Mouse (Mus musculus): ENCODE measurements around the gene Amdhd2. TPM values are rescaled to one million over a fixed set of nuclear protein-coding genes. Genes with fewer than 3 reads are reported as not detected.

Gene Amdhd2
- polyA plus RNA-seq, 1 experiment: 187 TPM

GRCm38 (mm10) chr17:24108896-24109295 is 54.7 kb downstream of the Amdhd2 start:
- Histone ChIP-seq H3K36me3 (ENCODE audit: control insufficient read depth, insufficient read depth, low read length) (peaks cover 41% of the 10 kb centered on the region), H3K27me3 (ENCODE audit: control insufficient read depth, insufficient read depth, low read length) (no peaks in the 10 kb centered on the region), H3K27ac (ENCODE audit: insufficient read depth, low read depth, low read length) (no peak overlapping the region), H3K4me1 (ENCODE audit: control insufficient read depth, insufficient read depth, insufficient read length, low read length) (no peaks in the 10 kb centered on the region; the same call in 1 of the 2 replicates), H3K4me3 (ENCODE audit: low read depth, low read length) (no peak overlapping the region)
- WGBS: 75% methylated on average over 1 of the region's 1 CpGs
- no peak for TF ChIP-seq CTCF (IDR thresholded peaks at IDR 0.05; ENCODE audit: extremely low read depth, insufficient read length, insufficient replicate concordance, low read depth, low read length)
- no peak for TF ChIP-seq POLR2A (IDR thresholded peaks at IDR 0.05; ENCODE audit: low read depth, low read length)

Other genes with a start within 250 kb of the Amdhd2 start
- gene Dcpp3, start 246.3 kb downstream of the Amdhd2 start, polyA plus RNA-seq (2012; rRNA removed): not detected in 2 replicates
- gene Sbp, start 222.1 kb downstream of the Amdhd2 start, polyA plus RNA-seq (2012; rRNA removed): not detected in 2 replicates
- gene Sbpl, start 208.5 kb downstream of the Amdhd2 start, polyA plus RNA-seq (2012; rRNA removed): not detected in 2 replicates
- 22.9 and 150 TPM in 2 replicates for gene Prss30, start 183.2 kb downstream of the Amdhd2 start, polyA plus RNA-seq (2012; rRNA removed)
- 0.06 and 0.25 TPM in 2 replicates for gene Prss22, start 165.7 kb downstream of the Amdhd2 start, polyA plus RNA-seq (2012; rRNA removed)
- 3.9 and 4.0 TPM in 2 replicates for gene Prss27, start 125.6 kb downstream of the Amdhd2 start, polyA plus RNA-seq (2012; rRNA removed)
- gene Kctd5, start 90.3 kb downstream of the Amdhd2 start, polyA plus RNA-seq (2012; rRNA removed): 51.8 and 74.6 TPM in 2 replicates
- 10.8 and 12.7 TPM in 2 replicates for gene Pdpk1, start 12.8 kb downstream of the Amdhd2 start, polyA plus RNA-seq (2012; rRNA removed)
- gene Atp6v0c, start 5.9 kb upstream of the Amdhd2 start, polyA plus RNA-seq (2012; rRNA removed): 549 and 948 TPM in 2 replicates
- gene Tbc1d24, start 41.8 kb upstream of the Amdhd2 start, polyA plus RNA-seq (2012; rRNA removed): 11.4 and 62.9 TPM in 2 replicates
- gene Ntn3, start 45.8 kb upstream of the Amdhd2 start, polyA plus RNA-seq (2012; rRNA removed): 1.3 and 1.6 TPM in 2 replicates
- 4.2 and 4.6 TPM in 2 replicates for gene Tedc2, start 57.1 kb upstream of the Amdhd2 start, polyA plus RNA-seq (2012; rRNA removed)
- gene Ccnf, start 87.7 kb upstream of the Amdhd2 start, polyA plus RNA-seq (2012; rRNA removed): 4.1 and 8.4 TPM in 2 replicates
- gene Abca17, start 187.3 kb upstream of the Amdhd2 start, polyA plus RNA-seq (2012; rRNA removed): 0.01 TPM in 1 of 2 replicates, not detected in the other
- 14.2 and 37.0 TPM in 2 replicates for gene Abca3, start 188.2 kb upstream of the Amdhd2 start, polyA plus RNA-seq (2012; rRNA removed)

Data from small intestine, adult 2 months (tissue).